Mouse (Mus musculus) lung, postnatal 14 days (tissue): ENCODE data around the gene Fcho2.
"Not testable (repeated sequence)": the region's sequence is repeated elsewhere in the genome, so short reads cannot be mapped to it uniquely, and the experiment has no call there.

Source experiments
- DNase-seq: peaks from one replicate; pipeline ENCODE4 v3.0.0; 2021

Fcho2 gene

DNA sequence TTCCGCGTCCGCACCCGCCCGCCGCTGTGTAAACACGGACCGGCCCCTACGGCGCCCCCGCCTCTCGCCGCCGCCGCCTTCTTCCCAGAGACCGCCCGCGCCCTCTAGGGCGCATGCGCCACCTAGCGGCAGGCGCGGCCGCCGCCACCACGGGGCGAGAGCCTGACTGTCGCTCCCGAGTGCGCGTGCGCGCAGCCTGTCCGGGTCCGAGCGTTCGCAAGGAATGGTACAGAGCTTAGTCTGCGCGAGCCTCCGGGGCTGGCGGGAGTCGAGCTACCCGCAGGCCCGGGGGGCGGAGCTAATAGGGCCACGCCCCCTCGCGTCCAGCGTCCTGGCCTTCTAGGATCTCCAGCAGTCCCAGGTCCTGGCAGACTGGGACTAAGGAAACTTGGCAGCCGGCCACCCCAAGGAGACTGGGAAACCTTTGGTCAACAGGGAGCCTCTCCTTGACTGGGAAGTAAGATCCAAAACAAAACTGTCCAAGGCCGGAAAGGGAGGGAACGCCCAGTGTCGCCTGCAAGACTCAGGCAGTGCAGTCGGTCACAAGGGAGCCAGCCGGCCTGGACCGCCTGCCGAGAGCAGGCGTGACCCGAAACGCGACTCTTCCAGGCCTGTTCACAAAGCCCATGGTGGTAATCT, at the start of gene Fcho2:
Gene Fcho2 (minus strand): TSS at position 303 of the 639 bp plus-strand sequence.
- peak; percentile 99 for DNase-seq

DNA sequence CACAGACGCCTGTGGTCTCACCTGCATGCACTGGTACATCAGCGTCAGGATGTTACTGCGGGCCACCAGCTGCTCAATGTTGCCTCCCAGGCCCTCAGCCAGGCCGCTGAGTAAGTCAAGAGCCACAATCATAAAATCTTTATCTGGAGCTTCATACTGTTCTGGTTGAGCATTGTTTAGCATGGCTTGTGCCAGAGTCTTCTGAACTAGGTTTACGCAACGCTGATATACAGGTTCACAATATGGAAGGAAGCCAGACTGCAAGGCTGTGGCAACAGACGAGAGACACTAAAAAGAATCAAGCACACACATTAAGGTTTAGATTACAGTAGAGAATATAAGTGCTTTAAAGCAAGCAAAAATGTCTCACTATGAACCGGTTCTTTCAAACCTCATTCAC, 40.0 kb upstream of the Fcho2 start:
- DNase-seq = no peak

DNA sequence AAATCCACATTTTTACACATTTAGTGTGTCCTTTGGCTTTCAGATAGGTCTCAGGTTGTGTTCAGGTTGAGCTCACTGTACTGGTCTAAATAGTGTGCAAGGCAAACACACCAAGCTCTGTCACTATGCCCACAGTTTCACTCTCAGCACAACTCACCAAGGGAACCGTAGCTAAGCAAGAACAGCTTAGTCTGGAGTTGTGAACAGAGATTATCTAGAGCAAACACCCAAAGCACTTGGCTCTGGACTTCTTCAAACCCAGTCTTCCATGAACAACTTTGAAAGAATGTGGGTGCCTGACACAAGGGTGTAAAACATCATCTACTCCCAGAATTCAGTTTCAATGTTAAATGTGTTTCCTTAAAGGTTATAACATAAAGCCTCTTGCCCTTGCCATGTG, 30.5 kb upstream of the Fcho2 start:
- DNase-seq = no peak

DNA sequence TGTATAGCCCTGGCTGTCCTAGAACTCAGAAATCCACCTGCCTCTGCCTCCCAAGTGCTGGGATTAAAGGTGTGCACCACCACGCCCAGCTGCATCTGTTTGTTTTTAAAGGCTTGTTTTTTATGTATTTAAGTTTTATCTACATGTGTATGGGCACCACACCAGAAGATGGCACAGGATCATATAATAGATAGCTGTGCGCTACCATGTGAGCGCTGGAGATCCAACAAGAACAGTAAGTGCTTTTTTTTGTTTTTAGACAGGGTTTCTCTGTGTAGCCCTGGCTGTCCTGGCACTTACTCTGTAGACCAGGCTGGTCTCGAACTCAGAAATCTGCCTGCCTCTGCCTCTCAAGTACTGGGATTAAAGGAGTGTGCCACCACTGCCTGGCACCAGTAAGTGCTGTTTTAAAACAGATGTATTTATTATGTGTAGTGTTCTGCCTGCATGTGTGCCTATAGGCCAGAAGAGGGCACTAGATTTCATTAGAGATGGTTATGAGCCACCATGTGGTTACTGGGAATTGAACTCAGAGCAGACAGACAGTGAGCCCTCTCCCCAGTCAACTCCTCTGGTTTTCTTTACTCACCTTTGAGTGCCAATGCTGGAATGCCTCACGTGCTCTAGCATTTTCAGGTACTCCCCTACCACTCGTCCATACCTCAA, 21.3 kb upstream of the Fcho2 start:
- DNase-seq = no peak

DNA sequence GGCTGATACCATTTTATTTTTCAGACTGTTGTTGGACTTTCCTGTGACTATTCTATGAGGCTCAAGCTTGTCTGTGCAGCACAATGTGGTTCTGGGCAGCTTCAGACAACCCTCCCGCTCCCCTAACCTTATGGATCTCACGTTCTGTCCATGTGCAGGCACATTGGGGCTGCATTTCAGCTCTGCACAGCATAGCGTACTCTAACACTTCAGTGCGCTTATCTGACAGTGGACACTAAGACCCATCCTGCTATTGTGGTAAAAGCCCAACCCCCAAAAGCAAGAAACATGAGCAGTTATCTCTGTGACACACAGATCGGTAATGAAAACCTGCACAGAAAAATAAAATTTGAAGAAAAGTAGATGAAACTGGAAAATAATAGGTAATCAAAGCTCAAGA, 20.5 kb upstream of the Fcho2 start:
- no peak for DNase-seq

DNA sequence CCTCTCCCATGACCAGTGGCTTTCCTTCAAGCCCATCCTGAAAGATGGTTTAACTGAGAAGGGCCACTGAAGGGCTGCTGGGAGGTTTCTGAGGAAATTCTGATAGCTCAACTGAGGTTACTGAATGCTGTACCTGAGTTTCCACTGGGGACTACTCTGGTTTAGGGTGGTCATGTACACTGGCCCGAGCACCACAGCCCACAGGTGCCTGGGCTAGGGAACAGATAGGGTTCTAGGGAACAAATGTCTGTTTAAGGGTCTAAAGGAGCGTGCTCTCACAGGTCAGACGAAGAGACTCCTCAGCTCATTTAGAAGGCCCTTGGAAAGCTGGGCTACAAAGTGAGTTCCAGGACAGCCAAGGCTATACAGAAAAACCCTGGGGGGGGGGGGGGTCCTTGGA, 19.5 kb upstream of the Fcho2 start:
- DNase-seq = no peak

DNA sequence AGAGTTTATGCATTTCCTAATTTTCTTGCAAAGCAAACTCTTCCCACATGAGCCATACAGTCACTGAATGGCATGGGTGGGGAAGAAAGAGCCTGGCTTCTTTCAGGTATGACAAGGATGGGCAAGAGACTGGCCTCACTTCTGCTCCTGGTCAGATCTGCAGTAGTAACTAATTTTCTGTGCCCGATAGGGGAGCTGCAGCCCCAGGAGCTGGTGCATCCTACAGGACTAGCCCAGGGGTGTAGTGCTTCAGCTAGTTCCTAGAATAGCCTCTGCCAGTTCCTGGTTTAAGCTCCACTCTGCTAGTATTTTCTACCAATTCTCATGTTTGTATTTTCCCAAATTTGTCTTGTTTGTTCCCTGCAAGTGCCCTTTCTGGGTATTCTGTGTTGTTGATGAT, 18.9 kb upstream of the Fcho2 start:
- DNase-seq = no peak

DNA sequence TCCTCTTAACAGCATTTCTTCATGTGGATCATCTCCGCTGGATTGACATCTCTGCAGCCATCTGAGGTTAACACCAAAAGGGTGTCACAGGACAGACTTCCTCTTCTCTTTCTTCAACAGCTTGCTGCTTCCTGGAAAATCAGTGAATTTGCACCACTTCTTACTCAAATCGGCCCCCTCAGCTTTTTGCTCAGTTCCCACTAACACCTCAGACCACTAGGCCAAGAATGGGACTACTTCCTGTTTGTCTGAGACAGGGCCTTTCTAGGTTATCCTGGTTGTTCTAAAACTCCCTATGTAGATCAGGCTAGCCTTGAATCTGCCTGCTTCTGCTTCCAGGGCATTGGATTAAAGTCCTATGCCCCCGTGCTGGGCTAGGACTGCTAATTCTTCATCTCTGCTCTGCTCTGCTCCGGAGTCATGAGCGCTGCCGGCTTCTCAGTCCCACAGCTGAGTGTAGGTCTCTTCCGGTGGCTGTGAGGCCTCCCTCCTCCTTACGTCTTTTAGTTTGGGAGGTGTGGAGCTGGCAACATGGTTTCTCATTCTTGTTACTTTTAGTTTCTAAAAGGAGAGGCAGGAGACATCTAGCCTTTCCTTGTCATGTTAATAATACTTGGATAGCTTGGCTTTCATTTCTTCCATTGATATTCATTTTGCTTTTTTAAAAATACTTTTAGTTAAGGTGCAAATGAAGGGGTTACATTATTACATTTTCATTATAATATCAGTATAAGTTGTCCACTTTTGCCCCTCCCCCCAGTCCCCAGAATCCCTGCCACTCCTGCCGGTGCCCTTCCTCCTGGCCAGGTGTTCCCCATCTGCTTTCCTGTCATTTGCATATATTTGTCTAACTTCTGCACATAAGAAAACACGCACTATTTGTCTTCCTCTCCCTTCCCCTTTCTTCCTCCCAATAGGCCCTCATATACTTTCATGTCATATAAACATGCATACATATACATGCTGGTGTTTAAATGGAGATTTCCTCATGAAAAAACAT, 17.5 kb upstream of the Fcho2 start:
- DNase-seq = no peak

DNA sequence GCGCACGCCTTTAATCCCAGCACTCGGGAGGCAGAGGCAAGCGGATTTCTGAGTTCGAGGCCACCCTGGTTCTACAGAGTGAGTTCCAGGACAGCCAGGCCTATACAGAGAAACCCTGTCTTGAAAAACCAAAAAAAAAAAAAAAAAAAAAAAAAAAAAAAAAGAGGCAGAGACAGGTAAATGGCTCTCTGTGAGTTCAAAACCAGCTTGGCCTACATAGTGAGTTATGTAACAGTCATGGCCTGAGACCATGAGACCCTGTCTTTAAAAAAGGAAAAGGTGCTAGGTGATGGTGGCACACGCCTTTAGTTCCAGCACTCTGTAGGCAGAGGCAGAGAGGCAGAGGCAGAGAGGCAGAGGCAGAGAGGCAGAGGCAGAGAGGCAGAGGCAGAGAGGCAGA, 13.8 kb upstream of the Fcho2 start:
- DNase-seq = not testable (repeated sequence)

DNA sequence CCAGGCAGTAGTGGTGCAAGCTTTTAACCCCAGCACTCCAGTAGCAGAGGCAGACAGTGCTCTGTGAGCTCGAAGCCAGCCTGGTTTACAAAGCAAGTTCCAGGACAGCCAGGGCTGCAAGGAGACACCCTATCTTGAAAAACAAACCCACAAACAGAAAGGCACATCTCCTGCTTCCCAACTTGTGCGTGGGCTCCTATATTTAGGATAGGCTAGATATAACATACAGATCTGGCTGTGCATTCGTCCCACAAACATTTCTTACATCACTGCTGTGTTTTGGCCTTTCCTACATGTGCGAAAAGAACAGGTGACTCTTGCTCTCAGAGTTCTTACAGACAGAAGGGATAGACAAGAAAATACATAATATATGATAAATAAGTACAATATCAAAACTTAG, 10.3 kb upstream of the Fcho2 start:
- DNase-seq = no peak

DNA sequence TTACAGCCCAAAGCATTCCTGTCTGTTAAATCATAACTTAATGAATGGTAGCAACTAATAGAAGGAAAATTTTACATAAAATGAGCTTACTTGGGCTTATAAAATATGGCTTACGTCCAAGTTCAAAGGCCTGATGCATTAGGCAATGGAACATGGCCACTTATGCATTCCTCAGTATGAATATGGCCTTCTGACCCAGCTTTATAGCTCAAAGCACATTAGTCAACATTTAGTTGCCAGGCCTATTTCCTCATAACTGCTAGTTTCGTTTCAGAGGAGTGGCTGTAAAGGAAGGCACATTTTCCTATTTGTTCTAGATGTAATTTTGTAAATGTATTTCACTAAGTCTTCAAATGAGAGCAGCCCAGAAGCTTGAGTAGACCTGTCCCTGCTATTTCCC, 3.8 kb upstream of the Fcho2 start:
- no peak for DNase-seq

DNA sequence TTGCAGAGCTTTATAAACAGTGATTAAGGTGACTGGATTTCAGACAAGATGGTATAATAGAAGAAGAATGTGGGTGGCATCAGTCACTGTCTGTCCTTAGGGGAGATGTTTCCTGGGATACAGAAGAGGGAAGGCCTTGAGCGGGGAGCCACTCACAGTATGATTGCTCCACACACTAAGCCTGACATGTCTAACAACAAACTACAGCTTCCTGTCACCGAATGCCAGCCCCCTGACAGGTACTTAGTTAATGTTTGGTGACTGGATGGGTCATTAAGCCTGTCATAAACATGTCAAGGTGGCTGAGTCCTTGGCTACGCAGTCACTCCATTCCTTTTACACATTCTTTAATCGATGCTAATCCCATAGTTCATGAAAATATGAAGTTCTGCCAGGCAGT, 3.0 kb upstream of the Fcho2 start:
- no peak for DNase-seq

DNA sequence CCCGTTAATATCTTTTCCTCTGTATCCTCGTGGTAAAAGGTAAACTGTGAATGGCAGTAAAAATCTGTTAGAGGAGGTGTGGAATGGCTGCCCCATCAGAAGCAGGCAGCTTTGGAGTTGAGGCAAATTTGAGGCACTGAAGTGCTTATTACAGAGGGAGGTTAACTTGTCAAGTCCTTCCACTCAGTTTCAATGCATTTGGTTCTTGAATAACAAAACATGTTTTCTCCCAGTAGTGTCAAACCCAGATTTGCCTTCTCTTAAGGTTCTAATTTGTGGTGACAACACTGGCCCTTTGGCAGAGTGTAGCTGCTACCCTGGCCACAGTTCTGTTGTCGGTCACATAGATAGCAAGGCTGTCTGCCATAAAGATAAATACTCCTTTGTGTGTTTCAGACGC, 2.5 kb upstream of the Fcho2 start:
- no peak for DNase-seq

DNA sequence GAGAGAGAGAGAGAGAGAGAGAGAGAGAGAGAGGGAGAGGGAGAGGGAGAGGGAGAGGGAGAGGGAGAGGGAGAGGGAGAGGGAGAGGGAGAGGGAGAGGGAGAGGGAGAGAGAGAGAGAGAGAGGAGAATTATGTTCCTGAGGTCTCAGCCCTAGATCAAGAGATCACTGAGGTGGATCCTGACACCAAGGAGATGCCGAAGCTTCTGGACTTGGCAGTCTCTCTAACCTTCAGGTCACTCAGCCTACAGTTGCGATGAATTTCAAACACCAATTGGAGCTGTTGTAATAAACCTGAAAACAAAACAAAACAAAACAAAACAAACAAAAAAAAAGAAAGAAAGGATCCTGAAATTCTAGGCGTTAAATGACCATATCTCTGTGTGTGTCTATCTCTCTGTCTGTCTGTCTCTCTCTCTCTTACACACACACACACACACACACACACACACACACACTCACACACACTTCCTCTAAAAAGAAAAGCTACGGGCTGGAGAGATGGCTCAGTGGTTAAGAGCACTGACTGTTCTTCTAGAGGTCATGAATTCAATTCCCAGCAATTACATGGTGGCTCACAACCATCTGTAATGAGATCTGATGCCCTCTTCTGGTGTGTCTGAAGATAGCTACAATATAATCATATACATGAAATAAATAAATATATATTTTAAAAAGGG, 1.9 kb upstream of the Fcho2 start:
- not testable (repeated sequence) for DNase-seq

DNA sequence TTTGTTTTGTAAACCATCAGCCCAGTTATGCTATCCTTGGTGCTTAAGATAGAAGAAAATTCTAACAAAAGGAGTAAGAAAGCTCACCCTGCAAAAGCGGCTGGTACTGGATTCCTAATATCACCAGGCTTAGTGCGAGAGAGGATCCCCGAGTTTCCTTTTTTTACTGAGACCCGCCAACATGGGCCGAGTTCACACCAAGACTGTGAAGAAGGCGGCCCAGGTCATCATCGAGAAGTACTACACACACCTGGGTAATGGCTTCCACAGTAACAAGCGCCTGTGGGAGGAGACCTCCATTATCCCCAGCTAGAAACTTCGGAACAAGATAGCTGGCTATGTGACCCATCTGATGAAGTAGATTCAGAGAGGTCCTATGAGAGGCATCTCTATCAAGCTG, 1.3 kb upstream of the Fcho2 start:
- DNase-seq = no peak

DNA sequence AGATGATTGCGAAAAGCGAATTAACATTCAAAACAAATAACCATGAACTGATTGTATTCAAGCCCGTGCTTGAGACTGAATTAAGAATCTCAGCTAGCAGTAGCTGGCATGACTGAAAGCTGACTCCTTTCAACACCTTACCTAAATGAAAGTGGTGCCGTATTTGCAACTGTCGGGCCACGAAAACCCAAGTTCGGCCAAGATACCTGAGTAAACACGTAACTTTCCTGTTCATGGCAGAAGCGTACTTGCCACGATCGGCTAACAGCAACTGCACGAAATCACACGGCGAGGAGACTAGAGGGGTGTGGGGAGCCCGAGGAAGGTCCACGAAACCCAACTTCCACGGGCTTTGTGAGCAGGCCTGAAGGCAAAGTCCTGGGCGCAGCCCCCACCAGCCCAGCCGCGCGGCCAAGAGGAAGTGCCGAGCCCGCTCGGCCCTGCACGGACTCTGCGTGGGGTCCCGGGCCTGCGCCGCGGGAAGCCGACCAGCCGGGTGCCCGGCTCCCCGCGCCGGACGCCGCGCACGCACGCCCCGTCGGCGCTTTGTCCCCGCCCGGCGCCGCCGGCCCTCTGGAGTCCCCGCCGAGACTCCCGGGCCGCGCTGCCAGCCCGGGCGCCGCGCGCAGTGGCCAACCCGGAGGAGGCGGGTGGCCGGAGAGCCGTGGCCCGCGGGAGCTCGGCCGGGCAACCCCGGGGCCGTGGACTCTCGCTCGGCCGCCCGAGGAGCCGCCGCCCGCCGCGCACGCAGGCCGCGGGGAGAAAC, 791 bp downstream of the Fcho2 start:
- DNase-seq = peak; percentile 61

DNA sequence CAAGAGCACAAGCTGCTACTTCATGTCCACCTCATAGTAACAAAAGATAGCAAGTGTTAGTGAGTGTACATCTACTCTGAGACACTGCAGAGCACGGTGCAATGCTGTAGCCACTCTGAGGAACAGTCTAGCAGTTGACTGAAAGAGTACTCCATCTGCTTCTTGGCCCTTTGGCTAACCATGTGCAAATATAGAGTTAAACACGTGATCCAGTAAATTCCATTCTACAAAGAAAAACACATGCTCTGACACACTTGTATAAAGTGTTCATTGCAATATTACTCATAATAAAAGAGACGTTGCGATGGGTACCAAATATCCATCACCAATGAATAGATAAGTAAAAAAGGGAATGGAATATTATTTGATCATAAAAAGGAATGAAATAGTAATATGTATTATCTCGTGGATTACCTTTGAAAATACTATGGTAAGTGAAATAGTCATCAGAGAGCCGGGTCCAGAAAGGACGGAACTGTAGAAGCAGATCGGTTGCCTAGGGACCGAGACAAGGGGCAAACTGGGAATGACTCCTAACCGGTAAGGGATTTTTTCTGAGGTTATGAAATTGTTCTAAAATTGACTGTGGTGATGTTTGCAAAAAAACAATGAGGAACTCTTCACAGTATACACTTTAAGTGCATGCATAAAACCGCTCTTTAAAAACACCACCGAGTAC, 1.5 kb downstream of the Fcho2 start:
- DNase-seq = no peak

DNA sequence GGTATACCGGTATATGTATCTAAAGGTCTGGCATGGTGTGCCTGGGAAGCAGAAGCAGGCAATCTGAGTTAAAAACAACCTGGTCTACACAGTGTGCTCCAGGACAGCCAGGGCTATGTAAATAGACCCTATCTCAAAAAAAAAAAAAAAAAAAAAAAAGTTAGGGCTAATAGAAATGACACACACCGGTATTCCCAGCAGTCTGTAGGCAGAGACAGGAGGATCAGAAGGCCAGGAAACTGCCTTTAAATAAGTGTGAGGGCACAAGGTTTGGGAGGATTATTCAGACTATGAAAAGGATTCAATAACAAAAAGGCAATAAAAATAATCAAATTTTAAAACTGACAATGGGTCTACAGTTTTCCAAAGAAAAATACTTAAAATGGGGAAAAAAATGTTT, 2.1 kb downstream of the Fcho2 start:
- DNase-seq = no peak

DNA sequence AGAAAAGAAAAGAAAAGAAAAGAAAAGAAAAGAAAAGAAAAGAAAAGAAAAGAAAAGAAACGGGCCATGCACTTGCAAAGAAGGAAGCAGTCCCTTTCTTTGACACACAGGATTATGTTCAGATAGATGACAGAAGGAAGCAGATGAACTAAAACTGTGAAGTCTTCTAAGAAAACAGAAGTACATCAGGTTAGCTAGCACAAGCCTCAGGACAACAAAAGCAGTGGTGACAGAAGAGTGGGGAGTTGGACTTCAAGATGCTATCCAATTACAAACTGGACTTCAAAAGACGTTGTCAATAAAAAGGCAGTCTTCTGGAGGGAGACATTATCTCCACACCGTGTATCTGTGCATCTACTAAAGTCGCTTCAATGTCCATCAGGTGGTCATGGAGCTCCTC, 3.0 kb downstream of the Fcho2 start:
- no peak for DNase-seq

DNA sequence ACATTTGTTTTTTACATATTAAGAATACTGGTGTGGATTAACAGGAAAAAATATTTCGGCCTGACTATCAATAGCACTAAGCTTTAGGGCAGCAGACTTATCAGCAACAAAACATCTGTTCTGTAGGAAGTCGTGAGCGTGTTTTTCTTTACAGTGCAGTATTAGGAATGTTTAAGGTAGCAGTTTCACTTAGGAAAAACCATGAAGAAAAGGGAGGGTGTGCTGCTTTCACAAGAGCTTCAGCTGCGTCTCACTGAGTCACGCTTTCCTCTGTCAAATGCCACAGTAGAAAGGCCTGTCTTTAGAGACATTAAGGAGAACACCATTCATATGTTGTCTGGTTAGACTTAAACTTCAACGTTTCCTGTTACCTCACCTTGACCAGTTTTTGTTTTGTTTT, 5.1 kb downstream of the Fcho2 start:
- DNase-seq = no peak

DNA sequence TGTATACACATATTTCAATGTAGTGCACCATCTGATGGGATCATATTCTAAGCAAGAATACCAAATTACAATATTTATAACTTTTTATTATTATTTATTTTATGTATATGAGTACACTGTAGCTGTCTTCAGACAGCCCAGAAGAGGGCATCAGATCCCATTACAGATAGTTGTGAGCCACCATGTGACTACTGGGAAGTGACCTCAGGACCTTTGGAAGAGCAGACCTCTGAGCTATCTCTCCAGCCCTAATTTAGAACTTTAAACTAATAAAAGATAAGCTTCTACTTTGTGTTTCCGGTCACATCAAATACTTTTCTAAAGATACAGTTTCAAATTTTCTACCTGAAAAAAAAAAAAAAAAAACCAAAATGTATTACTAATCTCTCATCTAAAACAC, 6.2 kb downstream of the Fcho2 start:
- no peak for DNase-seq

DNA sequence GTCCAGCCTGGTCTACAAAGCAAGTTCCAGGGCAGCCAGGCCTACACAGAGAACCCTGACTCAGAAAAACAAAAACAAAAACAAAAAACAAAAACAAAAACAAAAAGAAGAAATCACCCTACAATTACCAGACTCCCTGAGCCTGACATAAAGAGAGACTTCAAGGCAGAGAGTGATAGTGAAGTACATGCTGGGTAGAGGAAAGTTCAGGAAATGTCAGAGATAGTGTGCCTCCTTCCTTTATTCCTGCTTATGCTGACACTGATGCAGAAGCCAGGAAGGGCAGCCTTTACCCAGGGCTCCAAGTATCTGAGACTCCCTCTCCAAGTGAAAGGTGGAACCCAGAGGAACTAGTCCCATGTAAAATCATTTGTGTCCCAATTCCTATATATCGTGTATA, 10.8 kb downstream of the Fcho2 start:
- DNase-seq = no peak
